Mouse (Mus musculus) left cerebral cortex, postnatal 4 days (tissue): ENCODE measurements around the gene Prima1. TPM values are rescaled to one million over a fixed set of nuclear protein-coding genes. Genes with fewer than 3 reads are reported as not detected.

ENCODE experiments used
- DNase-seq: peaks from one replicate; pipeline ENCODE4 v3.0.0-alpha.2; 2022
- intact Hi-C: fragments of 180-260 bp; cut with DNase I; formaldehyde crosslinking; loops from one replicate; pipeline ENCODE4 v1.15.1; 2025
- total RNA-seq, 2 experiments: library from RNA; stranded (reverse); gene quantifications; 2 replicates each; pipeline ENCODE4 v1.2.3; 2021

Prima1 gene
- total RNA-seq: 1 to 10 TPM in 1 of 2 experiments, under 1 TPM in 1; 0.62 to 1.8 TPM

DNA sequence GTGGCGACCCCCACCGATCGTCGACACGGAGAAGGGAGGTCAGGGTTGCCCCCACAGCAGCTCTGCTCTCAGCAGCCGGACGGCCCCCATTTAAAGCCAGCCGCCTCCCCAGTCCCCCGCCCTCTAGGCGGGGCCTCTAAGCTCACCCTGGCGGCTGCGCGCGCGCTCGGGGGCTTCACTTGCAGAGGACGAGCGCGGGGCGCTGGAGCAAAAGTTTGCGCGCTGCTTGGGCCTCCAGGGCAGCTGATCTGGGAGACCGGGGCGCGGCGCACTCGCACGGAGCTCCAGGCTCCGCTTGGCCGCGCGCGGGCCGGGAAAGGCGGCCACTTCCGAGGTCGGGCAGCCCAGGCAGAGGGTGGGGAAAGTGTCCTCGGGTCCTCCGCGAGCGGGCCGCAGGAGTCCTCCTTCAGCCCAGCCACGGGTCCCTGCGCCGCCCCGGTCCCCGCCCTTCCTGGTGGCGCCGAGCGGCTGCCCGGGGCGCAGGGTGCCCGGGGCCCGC, at the start of gene Prima1:
Prima1 (minus strand) TSS at position 68 of the 499 bp plus-strand sequence.
- intact Hi-C loops: no loop called here
- peak; percentile 67 for DNase-seq

DNA sequence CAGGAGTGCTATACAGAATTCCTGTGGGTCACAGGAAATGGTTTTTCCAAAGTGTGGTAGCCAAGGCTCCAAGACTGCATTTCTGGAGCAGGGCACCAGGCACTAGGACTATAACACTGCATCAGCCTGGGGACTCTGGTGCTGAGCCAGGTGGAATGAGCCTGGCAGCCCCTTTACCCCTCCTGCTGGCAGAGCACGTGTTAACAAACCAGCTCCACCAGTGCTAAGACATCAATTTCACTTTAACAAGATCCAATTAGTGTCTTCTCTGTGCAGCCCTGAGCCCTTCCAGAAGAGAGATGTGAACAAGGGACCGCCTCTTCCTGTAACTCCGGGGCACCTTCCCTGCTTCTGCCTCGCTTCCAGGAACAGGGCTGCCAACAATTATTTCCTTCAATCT, 45.3 kb upstream of the Prima1 start:
- no peak for DNase-seq
- intact Hi-C loops: no loop called here

DNA sequence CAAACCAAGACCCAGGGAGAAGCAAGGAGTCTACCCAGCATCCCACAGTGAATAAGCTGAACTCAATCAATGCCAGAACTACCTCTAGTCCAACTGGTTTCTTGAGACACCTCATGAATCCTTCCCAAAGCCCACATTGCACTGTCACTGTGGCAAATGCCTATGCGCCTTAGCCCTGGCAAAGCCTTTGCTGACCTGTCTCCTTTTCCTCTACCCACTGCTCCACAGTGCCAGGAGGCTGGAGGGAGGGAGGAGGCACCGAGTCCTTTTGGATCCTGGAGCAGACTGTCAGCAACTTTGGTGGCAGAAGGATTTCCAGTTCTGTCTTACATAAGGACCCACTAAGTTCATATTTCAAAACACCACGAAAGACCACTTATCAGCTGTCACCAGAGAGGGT, 41.5 kb upstream of the Prima1 start:
- no peak for DNase-seq

DNA sequence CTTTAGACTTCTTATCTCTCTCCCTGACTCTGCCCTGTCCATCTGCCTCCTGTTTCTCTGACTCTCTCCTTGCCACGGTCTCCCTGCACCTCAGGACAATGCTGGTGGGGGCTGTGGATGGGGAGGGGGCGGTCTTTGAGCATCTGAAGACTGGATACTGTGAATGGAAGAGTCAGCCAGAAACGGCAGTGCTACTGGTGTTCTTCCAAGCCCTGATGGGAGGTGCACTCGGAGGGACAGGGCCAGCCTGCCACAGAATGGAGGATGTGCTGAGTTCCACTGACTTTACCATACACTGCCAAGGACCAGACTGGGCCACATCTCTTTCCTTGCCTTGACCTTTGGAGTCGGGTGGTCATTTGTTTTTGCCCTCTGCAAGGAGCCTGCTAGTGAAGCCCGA, 41.0 kb upstream of the Prima1 start:
- no peak for DNase-seq
- intact Hi-C loops: no loop called here

More for the DNA sequence above, 41.5 kb upstream of the Prima1 start:
- intact Hi-C loops: no loop called here

DNA sequence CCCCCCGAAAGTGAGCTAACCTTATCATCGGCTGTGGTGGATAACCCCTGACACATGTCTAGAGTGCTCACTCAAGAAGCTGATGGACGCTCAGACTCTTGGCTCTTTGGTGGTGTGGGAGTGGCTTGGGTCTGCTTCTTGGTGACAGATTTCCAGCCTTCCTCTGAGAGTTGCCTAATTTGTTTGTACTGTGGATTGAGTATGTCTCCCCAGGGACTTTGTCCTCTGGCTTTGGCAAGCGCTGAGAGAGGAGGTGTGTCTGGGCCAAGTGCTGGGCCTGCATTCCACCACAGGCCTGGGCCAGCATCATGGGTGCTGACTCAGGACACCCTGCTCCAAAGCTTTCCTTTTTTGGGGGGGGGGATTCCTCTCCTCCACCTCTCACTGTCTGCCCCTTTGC, 40.0 kb upstream of the Prima1 start:
- DNase-seq: no peak
- intact Hi-C loops: no loop called here

DNA sequence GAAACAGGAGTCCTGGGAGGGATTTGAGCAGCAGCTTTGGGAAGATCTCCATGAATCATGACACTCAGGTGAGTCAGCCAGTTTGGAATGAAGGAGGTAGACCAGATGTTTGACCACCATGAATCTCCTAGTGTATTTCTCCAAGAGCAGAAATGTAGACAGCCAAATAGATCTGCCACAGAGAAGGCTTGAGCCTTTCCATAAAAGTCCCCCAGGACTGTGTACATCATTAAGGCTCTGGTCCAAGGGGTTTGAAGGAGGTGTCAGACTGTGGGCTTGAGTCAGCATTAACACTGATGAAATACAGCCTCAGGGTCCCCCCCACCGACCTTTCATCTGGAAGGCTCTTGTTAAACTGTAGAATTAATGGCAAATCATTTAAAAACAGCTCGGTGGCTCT, 39.5 kb upstream of the Prima1 start:
- DNase-seq: no peak
- intact Hi-C loops: no loop called here

DNA sequence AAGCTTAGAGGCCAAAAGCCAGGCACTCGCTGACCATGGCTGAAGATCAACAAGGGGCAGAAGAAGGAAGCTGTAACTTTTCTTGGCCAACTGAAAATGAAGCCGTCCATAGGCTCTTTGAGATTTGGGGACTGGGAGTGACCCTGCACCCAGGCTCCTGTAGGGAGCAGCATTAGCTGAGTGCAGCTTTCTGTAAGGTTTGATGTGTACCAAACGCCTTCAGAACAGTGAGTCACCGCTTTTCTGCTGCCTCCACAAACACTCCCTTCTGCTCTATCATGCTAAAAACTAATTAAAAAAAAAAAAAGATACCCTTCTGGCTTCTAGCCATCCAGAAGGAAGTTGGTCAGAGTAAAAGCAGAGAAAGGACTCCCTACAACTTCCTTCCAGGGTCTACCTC, 34.5 kb upstream of the Prima1 start:
- DNase-seq: no peak
- intact Hi-C loops: no loop called here

DNA sequence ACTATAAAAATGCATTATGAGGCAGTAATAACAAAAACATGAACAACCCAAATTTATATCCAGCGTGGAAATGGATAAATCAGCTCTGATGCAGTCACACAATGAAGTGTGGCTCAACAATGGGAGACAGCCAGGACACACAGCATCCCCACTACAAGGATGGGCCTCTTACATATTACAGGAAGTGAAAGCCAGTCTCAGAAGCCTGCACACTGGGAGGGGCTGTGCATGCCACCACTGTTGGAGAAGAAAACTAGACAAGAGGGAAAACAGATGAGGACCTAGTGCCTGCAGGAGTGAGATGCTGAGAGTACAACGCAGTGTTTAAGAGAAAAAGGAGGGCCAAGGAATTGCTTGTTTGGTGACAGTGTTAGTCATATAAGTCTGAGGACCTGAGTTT, 31.8 kb upstream of the Prima1 start:
- intact Hi-C loops: no loop called here
- DNase-seq: no peak

DNA sequence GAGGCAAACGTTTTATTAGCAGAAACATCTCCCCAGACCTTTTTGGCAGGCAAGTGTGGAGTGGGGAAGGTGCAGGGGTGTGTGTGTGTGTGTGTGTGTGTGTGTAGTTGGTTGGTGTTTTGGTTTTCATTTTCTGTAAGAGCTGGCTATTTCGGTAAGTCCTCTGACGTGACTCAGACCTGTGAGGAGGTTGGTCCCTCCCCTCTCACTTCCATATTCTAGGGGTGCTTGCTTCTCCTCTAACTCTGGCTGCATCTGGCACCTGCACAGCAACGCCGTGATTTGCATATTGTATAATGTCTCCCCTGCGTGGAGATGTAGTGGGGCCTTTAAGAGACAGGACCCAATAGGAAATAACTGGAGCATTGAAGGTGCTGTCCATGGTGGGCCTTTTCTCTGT, 31.1 kb upstream of the Prima1 start:
- intact Hi-C loops: no loop called here
- no peak for DNase-seq

DNA sequence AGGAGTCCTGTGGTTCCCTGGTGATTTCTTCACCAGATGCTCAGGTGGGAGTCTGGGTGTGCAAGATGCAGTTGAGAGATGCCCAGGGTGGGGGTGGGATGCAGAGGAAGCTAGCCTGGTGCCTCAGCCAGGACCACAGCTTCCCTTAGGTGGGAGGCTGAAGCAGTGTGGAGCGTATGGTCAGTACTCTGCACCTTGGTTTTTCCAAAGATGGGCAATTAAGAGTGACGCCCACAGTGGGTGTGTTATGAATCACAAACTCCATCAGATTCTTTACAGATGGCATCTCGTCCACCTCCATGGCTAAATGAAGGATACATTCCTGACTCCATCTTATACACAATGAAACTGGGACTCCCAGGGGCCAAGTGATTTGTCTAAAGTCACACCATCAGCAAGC, 30.2 kb upstream of the Prima1 start:
- no peak for DNase-seq
- intact Hi-C loops: no loop called here

DNA sequence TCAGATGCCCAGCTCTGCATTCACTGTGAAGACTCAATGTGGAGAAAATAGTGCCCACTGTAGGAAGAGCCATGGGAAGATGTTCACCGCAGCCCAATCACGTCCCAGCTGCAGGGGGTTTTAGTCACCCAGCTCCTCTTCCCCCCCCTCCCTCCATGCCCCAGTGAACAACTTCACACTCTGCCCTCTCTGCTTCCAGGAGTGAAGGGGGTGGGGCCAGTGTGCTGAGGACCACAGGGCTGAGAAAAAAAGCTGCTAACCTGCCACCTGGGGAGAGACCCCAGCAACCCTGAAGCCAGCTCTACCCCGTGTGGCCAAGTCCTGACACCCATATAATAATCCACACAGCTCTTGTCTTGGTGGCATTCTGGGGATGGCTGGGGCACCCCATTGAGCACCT, 24.7 kb upstream of the Prima1 start:
- DNase-seq: no peak
- intact Hi-C loops: no loop called here

DNA sequence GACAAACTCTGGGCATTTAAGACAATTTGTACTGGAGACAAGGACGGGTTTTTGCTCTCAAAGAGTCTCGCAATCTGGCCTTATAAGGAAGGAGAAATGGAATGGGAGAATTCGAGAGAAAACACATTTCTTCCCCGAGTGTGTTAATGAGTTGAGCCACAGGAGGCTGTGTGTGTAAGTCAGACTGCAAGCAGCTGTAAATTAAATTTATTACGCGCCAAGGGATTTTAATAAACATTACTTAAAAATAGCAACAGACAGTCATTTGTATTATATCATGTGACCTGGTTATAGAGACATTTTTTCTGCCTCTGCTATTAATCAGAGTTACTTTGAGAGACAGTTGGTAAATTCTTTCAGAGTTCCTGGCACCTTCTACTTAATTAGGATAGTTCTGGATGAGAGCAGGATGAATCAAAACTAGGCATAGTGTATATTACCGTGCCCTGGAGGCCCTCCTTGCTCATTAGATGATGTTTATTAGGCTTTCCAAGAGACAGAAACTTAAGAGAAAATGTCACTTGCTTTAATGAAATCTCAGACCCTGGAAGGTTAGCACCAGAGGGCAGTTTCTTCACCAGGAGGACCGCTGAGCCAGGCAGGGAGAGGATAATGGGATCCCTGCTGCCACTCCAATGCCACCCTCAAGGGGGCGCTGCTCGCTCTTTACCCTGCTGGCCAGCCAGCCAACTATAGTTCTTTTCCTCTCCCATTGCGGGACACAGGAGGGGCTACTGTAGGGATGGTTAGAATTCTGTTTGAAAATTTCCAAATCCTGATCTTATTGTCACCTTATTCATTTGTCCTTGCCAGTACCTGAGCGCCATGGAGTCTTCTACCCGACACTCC, 20.3 kb upstream of the Prima1 start:
- DNase-seq: no peak
- intact Hi-C loops: no loop called here

DNA sequence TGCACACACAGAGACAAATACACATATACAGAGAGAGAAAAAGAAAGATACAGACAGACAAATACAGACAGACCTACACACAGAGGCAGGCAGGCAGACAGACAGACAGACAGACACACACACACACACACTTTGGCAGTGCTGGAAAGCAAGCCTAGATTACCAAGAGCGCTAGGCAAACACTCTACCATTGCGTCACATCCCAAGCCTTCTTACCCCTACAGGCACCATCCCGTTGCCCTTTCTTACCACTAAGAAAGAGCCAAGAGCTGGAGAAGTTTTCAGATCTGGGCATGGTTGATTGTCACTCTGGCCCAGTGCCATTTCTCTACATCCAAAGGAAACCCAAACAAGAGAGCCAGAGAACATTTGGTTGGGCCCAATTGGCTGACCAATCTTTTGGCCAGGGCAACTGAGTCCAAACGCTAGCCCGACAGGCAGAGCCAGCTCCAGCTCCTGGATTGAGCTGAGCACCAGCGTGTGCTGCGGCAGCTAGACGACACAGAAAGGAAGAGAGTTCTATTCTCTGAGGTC, 11.0 kb upstream of the Prima1 start:
- no peak for DNase-seq
- intact Hi-C loops: no loop called here

DNA sequence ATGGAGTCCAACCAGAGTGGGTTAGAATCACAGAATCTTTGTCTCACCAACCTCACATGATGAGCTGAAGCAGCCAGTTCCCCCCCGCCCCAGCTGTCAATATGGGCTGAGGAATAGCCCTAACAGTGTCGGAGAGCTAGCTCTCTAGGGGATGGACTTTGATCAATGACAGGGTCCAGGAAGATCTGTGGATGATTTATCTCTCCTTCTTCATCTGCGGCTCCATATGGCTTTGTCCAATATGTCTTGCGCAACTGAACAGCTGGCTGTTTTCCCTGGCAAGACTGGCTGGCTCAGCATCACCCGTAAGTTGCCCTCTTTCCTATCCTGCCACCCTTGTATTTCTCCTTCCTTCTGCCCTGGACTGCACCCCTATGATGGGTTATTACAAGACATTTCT, 9.2 kb upstream of the Prima1 start:
- intact Hi-C loops: no loop called here
- DNase-seq: no peak

DNA sequence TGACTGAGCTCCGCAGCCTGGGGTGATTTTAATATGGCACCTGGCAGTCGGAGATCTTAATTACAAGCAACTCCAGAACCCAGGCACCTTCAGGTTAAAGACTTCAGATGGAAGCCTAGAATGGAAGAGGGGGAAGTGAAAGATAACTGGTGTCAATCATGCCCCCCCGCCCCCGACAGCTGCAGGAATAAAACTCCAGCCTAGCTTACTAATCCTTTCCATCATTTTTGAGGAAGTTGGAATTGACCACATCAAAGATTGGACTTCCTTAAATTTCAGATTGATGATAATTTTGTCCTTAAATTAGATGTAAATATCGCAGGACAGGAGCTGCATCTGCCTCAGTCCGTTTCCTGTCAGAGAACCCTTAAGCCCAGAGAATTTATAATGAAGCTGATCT, 8.4 kb upstream of the Prima1 start:
- intact Hi-C loops: no loop called here
- no peak for DNase-seq

DNA sequence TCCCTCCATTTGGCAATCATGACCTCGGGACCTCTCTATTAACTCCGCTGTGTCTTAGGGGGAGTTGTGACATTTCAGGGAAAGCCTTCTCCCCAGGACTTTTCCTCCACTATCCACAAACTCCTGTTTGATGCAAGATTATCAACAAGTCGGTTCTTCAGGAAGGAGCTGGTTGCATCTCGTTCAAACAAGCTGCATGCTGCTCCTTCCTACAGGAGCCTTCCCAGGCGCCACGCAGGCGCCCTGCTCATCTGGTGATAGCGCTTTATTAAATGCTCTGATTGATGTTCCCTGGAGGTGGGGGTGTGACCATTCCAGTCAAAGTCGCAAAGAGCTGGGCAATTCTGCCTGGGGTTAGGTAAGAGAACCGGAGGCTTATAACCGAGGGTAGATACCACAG, 1.1 kb upstream of the Prima1 start:
- DNase-seq: no peak
- intact Hi-C loops: no loop called here

DNA sequence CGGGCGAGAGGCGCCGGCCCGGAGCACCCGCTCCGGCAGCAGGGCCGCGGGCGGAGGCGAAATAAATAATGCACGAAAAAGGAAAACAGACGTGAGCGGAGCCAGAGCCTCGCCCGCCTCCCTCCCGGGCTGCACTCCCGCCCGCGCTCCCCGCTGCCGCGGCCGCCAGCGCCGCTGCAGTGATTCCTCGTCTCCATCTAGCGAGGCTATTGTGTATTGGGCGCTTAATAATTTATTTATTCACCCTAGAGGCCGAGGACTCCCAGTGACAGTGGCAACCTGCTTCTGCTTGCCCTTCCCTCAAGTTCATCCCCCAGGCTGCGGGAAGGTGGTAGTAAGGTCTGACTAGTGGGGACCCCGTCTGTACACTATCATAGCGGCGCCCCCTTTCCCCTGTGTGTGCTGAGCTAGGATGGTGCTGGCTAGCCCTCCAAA, 658 bp upstream of the Prima1 start:
- intact Hi-C loops: no loop called here
- peak; percentile 62 for DNase-seq

DNA sequence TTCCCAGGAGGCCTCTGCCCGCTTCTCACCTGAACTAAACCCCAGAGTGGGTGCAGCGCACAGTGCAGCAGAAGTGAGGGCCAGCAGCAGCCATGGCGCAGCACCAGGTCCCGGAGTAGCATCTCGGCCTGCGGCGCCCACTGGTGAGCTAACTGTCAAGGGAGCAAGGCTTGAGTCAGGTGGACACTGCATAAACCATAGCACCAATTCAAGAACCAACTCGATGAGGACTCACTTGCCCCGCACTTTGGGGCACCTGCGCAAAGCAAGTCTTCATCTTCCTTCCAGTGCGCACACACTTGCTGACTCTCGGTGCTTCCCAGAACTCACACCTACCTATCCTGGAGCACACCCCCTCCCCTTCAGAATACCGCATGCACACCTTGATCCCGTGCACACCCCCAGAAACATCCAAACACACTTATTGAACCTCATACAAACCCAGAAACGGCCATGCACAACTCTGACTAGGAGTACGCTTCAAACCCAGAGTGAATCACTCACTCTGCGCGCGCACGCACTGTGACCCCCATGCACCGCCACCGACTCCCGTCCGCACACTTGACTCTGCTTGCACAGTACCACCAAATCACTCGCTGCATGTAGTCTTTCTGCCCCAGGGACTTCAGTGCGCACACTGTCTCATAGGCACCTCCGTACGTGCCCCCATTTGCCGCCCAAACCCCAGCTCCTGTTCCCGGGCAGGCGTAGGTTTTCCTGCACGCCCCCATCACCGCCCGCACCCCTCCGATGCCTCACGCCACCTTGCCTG, 453 bp downstream of the Prima1 start:
- intact Hi-C loops: no loop called here
- DNase-seq: no peak

DNA sequence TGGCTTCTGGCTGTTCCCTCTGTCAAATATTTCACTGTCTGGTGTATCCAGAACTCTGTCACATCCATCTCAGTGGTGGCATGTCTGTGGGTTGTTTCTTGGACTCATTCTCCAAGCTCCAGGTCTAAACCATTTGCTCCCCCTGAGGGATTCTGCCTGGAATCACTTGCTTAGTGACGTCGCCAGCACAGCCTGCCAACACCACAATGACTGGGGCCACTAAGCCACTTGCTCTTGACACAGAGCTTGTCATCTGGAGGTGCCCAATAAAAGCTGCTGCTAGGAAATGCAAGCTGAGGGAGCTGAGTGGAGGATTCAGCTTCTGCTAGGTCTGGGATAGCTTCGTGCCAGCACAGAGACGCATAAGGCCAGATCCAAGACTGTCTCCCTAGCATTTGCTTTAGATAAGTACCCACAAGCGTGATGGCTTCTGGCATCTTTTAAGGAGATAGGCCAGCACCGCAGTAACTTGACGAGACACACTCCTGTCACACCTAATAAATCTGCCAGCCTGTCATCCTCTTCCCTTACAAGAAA, 3.0 kb downstream of the Prima1 start:
- intact Hi-C loops: no loop called here
- peak; percentile 31 for DNase-seq

DNA sequence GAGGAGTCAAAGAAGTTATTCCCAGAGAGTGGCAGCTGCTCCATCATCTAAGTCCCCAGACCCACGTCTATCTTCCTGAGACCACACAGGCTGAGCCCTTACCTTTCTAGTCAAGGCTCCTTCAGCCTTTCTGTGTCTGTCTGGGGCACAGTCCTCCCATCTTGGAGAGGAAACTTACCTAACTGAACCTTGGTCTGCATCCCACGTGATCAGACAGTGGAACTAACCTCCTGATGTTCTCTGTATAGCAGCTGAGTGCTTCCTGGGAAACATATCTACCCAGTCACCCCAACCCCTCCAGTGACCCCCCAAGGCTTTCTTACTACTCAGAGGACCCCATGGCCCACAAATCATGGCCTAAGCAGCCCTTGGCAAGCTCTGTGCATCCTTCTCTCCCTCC, 6.1 kb downstream of the Prima1 start:
- intact Hi-C loops: no loop called here
- no peak for DNase-seq

DNA sequence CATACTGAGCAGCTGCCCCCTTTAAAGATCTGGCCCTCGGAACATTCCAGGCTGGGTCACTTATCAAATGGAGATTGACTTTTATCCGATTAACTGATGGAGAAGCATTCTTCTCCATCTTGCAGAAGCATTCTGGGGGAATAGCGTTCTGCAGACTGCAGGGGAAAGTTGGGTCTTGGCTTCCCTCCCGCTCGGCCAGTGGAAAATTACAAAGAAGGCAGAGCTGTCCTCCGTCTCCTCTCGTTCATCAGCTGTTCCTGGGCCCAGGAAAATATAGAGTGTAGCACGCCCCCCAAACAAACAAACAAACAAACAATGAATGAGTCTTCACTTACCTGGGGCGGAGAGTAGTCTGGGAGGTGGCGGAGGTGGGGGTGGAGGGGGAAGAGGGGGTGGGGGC, 6.7 kb downstream of the Prima1 start:
- no peak for DNase-seq
- intact Hi-C loops: no loop called here
